Mouse (Mus musculus): ENCODE results near the gene Slc45a1. TPM values are rescaled to one million over a fixed set of nuclear protein-coding genes. Genes with fewer than 3 reads are reported as not detected.

The Slc45a1 gene
- polyA plus RNA-seq, 1 experiment from 2014 or later = 47.8 TPM

DNA sequence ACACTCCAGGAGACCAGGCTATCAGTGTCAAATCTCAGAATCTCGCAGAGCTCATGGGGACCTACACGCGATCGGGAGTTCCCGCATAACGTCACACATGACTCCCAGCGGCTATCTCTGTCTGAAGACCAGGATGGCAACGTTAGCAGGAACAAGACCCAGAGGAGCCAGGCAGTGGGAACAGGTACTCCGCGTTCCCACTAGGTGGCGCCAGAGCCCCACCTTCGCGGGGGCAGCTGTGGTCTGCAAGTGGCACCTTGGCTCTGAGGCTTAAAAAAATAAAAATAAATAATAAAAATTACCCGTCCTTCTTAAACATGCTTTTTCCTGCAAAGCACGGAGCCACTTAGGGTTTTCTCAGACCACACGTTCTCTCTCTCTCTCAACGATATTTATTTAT, 4.0 kb upstream of the Slc45a1 start:
- ATAC-seq (ENCODE audit: low FRiP score) = peak; percentile 62
- WGBS = 5% methylated on average over 17 of the region's 17 CpGs
- peak overlapping the region; percentile 24; the same call in 1 of the 2 replicates for H3K9ac ChIP-seq (replicated peaks)

DNA sequence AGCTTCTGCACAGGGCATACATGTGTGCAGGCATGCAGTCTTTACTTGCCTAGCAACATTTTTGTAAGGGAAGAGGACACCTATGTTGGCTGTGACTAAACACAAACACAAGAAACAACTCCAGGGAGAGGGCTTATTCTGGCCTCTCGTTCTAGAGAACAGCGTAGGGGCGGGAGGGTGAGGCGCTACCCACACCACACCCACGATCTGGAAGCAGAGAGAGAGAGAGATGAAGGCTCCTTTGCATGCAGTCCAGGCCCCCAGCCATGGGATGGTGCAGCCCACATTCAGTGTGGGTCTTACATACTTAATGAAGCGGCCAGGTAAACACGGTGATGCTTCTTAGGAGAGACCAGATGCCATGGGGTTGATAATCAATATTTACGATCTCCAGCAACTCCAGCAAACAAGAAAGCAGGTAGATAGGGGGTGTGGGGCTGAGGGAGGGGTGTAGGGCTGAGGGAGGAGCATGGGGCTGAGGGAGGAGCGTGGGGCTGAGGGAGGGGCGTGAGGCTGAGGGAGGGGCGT, 1.2 kb upstream of the Slc45a1 start:
- H3K36me3 ChIP-seq = peaks cover 5% of the 10 kb centered on the region; the same call in 1 of the 2 replicates
- no peak for ATAC-seq (ENCODE audit: low FRiP score)
- peaks cover 3% of the 10 kb centered on the region; the same call in 1 of the 2 replicates for H3K27me3 ChIP-seq (replicated peaks)
- H3K9me3 ChIP-seq (replicated peaks) = no peaks in the 10 kb centered on the region
- WGBS = 52% methylated on average over 10 of the region's 11 CpGs
- no peak overlapping the region for H3K4me3 ChIP-seq (replicated peaks)
- no peak overlapping the region for H3K4me2 ChIP-seq
- H3K9ac ChIP-seq (replicated peaks) = no peak overlapping the region
- H3K4me1 ChIP-seq = peaks cover 26% of the 10 kb centered on the region
- H3K27ac ChIP-seq (replicated peaks) = no peak overlapping the region

More for the DNA sequence above, 4.0 kb upstream of the Slc45a1 start:
- H3K4me3 ChIP-seq (replicated peaks) = no peak overlapping the region
- peaks cover 3% of the 10 kb centered on the region; the same call in 1 of the 2 replicates for H3K27me3 ChIP-seq (replicated peaks)
- no peaks in the 10 kb centered on the region for H3K36me3 ChIP-seq
- H3K4me2 ChIP-seq = peak overlapping the region; percentile 42
- no peak overlapping the region for H3K27ac ChIP-seq (replicated peaks)
- no peaks in the 10 kb centered on the region for H3K9me3 ChIP-seq (replicated peaks)
- peaks cover 30% of the 10 kb centered on the region for H3K4me1 ChIP-seq

DNA sequence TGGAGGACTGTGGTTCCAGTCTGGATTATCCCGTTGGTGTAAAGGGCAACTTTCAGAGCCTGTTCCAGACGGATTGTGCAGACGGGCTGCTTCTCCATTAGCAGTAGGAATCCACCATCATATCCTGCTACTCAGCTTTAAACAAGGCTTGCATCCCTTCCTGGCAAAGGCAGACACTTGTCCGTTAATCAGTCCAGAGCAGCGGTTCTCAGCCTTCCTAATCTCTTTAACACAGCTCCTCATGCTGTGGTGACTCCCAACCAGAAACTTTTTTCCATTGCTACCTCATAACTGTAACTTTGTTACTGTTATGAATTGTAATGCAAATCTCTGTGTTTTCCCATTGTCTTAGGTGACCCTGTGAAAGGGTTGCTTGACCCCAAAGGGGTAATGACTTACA, 2.6 kb downstream of the Slc45a1 start:
- ATAC-seq (ENCODE audit: low FRiP score) = no peak
- no peak overlapping the region for H3K4me3 ChIP-seq (replicated peaks)
- no peaks in the 10 kb centered on the region for H3K27me3 ChIP-seq (replicated peaks)
- no peaks in the 10 kb centered on the region for H3K9me3 ChIP-seq (replicated peaks)
- peaks cover 5% of the 10 kb centered on the region; the same call in 1 of the 2 replicates for H3K36me3 ChIP-seq
- H3K4me1 ChIP-seq = peaks cover 22% of the 10 kb centered on the region
- 91% methylated on average over 5 of the region's 5 CpGs for WGBS
- no peak overlapping the region for H3K4me2 ChIP-seq
- no peak overlapping the region for H3K27ac ChIP-seq (replicated peaks)
- no peak overlapping the region for H3K9ac ChIP-seq (replicated peaks)

DNA sequence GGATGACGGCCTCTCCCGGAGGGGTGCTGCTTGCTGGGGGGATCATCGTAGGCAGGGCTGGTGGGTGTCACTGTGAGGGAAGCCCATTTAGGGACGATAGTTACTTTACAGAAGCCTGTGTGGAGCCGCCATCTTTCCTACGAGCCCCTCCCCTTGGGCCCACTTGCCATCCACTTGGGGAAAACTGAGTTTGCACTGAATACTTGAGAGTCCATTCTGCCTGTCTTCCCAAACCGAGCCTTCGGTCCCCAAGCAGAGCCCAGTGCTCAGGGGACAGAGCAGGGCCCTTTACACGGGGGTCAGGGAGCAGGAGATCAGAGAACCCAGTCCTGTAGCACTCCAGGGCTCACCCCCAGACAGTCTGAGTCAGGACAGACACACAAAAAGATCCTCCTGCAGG, 7.7 kb downstream of the Slc45a1 start:
- Histone ChIP-seq H3K9me3 (replicated peaks) (no peaks in the 10 kb centered on the region), H3K27ac (replicated peaks) (no peak overlapping the region), H3K9ac (replicated peaks) (no peak overlapping the region), H3K4me2 (no peak overlapping the region), H3K4me1 (no peaks in the 10 kb centered on the region), H3K4me3 (replicated peaks) (no peak overlapping the region), H3K27me3 (replicated peaks) (no peaks in the 10 kb centered on the region), H3K36me3 (peaks cover 27% of the 10 kb centered on the region)
- no peak for ATAC-seq (ENCODE audit: low FRiP score)
- 91% methylated on average over 9 of the region's 9 CpGs for WGBS

DNA sequence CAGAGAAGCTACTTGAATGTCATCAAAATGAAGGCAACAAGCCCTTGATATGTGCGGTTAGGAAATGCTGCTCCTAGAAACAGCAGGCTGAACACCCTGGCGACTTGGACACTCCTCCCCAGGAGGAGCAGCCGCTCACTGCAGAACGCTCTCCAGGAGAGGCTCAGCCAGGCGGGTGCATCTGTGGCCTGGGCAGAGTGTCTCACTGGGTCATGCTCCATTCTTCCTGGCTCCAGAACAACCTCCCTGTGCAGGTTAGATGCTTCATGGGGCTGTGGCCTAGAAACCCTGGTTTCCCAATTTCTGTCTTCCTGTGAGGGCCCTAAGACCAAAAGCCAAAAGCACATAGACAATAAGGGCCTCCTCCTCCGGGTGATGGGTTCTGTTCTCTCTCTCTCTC, 15.3 kb downstream of the Slc45a1 start:
- no peak overlapping the region for H3K9ac ChIP-seq (replicated peaks)

DNA sequence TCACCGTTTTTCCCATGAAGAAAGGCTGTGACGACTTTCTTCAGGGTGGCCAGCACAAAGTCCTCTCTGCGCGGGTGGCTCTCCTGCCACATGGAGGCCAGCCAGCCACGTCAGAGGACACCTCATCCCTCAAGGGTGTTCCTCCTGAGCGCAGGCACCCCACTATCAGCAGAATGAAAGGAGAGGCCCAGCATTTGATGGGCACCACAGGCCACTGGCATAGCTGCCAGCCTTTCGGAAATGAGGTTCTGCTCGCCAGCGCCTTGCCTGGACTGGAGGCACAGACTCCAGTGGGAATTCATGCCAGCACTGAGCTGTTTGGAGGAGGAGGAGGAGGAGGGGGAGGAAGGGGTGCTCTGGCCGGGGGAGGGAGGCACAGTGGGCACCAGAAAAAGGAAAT, 16.4 kb downstream of the Slc45a1 start:
- Histone ChIP-seq H3K9ac (replicated peaks) (no peak overlapping the region), H3K4me1 (no peaks in the 10 kb centered on the region), H3K4me3 (replicated peaks) (no peak overlapping the region), H3K9me3 (replicated peaks) (no peaks in the 10 kb centered on the region), H3K4me2 (no peak overlapping the region), H3K27me3 (replicated peaks) (no peaks in the 10 kb centered on the region), H3K36me3 (peaks cover 36% of the 10 kb centered on the region), H3K27ac (replicated peaks) (no peak overlapping the region)
- WGBS = 86% methylated on average over 10 of the region's 10 CpGs
- ATAC-seq (ENCODE audit: low FRiP score) = no peak

More for the DNA sequence above, 15.3 kb downstream of the Slc45a1 start:
- Histone ChIP-seq H3K4me2 (no peak overlapping the region), H3K27me3 (replicated peaks) (no peaks in the 10 kb centered on the region), H3K4me3 (replicated peaks) (no peak overlapping the region), H3K9me3 (replicated peaks) (no peaks in the 10 kb centered on the region), H3K27ac (replicated peaks) (no peak overlapping the region), H3K36me3 (peaks cover 43% of the 10 kb centered on the region), H3K4me1 (no peaks in the 10 kb centered on the region)
- no peak for ATAC-seq (ENCODE audit: low FRiP score)
- 86% methylated on average over 6 of the region's 6 CpGs for WGBS

DNA sequence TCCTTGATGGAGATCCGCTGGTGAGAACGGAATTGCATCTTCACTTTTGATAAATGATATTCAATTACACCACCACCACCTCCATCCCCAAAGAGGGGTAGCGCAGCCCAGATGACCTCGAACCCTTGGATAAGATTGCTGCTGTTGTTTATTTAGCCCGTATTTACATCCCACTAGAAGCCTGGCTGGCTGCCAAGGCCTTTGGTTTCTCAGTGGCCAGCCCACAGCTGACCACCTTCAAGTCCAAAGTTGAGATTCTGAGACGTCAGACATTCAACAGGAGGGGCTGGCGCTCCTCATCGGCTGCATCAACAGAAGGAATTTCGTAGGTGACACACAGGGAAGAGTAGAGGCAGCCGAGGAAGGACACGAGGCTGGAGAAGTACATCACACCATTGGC, 22.7 kb downstream of the Slc45a1 start:
- ATAC-seq (ENCODE audit: low FRiP score) = no peak
- Histone ChIP-seq H3K36me3 (peaks cover 22% of the 10 kb centered on the region), H3K9ac (replicated peaks) (no peak overlapping the region), H3K4me2 (no peak overlapping the region), H3K4me3 (replicated peaks) (no peak overlapping the region), H3K4me1 (peaks cover 13% of the 10 kb centered on the region), H3K27ac (replicated peaks) (no peak overlapping the region), H3K27me3 (replicated peaks) (no peaks in the 10 kb centered on the region), H3K9me3 (replicated peaks) (no peaks in the 10 kb centered on the region)
- 87% methylated on average over 11 of the region's 11 CpGs for WGBS

DNA sequence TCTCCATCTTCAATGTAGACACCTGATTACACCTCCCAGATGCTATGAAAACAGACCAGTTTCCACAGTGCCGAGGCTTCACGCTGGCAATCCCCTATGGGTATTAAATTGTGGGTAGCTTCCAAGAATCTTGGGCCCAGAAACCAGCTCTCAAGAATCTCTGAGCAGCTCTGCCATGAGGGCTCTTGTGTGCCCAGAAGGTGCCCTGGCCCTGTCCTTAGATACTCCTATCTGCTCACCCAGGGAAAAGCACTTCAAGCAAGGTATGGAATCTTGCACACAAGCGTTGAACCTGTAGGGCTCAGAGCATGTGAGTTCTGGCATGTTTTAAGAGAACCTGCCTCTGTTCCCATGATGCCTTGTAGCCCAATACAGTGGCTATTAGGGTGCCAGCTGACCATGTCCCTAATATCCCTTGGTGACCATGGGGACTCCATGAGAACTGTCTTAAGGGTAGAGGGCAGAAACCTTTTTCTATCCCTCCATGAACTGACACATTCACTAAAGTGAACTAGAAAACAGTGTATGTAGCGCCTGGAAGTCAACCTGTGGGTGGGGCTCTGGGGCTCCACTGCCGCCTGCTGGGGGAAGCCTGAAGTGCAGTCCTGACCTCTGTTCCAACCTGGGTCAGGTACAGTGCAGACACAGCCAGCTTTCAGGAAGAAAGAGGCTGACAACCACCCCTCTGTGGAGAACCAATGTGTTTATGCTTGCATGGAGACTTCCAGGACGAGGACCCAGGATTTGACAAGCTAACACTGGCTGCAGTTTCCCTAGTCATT, 25.8 kb downstream of the Slc45a1 start:
- no peak overlapping the region for H3K9ac ChIP-seq (replicated peaks)
- 0 out of 2 replicates have a peak, but pooled peaks have one; percentile 7 for ATAC-seq (ENCODE audit: low FRiP score)
- H3K4me2 ChIP-seq = no peak overlapping the region
- peaks cover 13% of the 10 kb centered on the region for H3K4me1 ChIP-seq
- 50% methylated on average over 6 of the region's 6 CpGs for WGBS
- H3K4me3 ChIP-seq (replicated peaks) = no peak overlapping the region
- peak overlapping the region; percentile 41 for H3K27ac ChIP-seq (replicated peaks)
- no peaks in the 10 kb centered on the region for H3K9me3 ChIP-seq (replicated peaks)
- H3K36me3 ChIP-seq = peaks cover 25% of the 10 kb centered on the region
- H3K27me3 ChIP-seq (replicated peaks) = no peaks in the 10 kb centered on the region

DNA sequence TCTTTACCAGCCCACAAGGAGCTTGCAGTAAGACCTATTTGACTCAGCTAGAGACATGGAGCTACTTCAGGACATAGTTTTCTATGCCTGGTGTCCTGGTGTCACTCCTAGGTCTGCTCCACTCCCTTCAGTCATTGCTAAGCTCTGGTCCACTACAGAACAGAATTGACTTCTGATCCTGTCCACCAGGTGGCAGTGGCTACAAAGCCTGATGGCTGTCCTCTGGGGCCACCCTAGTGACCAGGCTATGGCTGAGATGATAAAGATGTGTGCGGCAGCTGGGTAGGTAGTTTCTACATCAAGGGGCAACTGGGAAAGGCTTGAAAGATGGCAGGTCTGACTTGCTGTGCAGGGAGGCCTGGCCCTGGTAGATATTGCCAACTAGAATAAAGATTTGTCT, 26.5 kb downstream of the Slc45a1 start:
- Histone ChIP-seq H3K4me1 (peaks cover 13% of the 10 kb centered on the region), H3K4me3 (replicated peaks) (no peak overlapping the region), H3K9me3 (replicated peaks) (no peaks in the 10 kb centered on the region), H3K27ac (replicated peaks) (peak overlapping the region; percentile 41; the same call in 1 of the 2 replicates), H3K27me3 (replicated peaks) (no peaks in the 10 kb centered on the region), H3K36me3 (peaks cover 25% of the 10 kb centered on the region), H3K4me2 (no peak overlapping the region), H3K9ac (replicated peaks) (no peak overlapping the region)
- peak; percentile 50; the same call in 1 of the 2 replicates for ATAC-seq (ENCODE audit: low FRiP score)
- 33% methylated on average over 1 of the region's 1 CpGs for WGBS

DNA sequence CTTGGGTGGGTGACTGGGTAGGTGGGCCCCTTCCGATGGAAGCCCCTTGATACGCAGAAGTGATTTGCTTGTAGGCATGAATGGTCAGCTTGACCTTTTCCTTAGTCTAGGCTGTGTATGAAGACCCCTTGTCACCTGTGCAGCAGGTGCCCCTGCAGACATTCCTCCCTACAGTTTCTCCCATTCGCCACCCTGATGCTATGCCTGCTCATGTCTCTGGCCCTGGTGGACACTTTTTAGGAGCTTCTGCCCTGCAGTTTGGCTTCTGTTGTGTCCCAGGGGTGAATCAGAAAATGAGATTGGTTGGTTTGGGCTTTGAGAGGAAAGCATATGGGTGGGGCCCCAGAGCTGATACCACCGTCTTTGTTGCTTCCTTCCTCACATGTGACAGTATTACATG, 27.0 kb downstream of the Slc45a1 start:
- Histone ChIP-seq H3K27me3 (replicated peaks) (no peaks in the 10 kb centered on the region), H3K9me3 (replicated peaks) (no peaks in the 10 kb centered on the region), H3K9ac (replicated peaks) (no peak overlapping the region), H3K36me3 (peaks cover 27% of the 10 kb centered on the region), H3K4me3 (replicated peaks) (no peak overlapping the region), H3K4me1 (peaks cover 13% of the 10 kb centered on the region), H3K27ac (replicated peaks) (0 out of 2 replicates have a peak overlapping the region, but pooled peaks have one; percentile 23), H3K4me2 (no peak overlapping the region)
- WGBS = 85% methylated on average over 4 of the region's 4 CpGs
- no peak for ATAC-seq (ENCODE audit: low FRiP score)

DNA sequence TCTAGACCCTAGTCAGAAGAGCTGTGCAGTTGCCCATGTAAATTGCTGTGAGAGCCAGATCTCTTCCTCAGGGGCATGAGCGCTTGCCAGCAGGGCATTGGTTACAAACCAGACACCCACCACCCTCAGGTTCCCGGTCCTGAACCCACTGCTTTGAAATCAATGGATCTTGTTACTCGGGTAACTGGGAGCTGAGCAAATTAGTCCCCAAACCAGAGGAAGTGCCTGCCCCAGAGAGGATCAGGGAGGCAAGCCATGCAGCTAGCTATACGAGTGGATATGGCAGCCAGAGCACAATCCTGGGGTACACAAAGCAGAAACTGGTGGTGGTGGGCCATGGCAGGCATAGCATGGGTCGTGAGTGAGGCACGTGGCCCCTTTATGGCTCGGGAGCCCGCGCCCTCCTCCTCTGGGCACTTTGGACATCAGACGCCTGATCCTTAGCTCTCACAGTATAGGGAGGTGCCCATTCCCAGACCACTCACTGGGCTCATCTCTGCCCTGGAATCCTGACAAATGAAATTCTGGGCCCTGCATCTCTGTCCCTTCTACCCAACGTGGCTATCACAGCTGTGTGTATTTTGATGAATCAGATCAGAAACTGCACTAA, 27.7 kb downstream of the Slc45a1 start:
- Histone ChIP-seq H3K4me2 (no peak overlapping the region), H3K9me3 (replicated peaks) (no peaks in the 10 kb centered on the region), H3K27ac (replicated peaks) (no peak overlapping the region), H3K9ac (replicated peaks) (no peak overlapping the region), H3K36me3 (peaks cover 30% of the 10 kb centered on the region), H3K27me3 (replicated peaks) (no peaks in the 10 kb centered on the region), H3K4me1 (peaks cover 13% of the 10 kb centered on the region), H3K4me3 (replicated peaks) (no peak overlapping the region)
- 47% methylated on average over 11 of the region's 11 CpGs for WGBS
- ATAC-seq (ENCODE audit: low FRiP score) = no peak

DNA sequence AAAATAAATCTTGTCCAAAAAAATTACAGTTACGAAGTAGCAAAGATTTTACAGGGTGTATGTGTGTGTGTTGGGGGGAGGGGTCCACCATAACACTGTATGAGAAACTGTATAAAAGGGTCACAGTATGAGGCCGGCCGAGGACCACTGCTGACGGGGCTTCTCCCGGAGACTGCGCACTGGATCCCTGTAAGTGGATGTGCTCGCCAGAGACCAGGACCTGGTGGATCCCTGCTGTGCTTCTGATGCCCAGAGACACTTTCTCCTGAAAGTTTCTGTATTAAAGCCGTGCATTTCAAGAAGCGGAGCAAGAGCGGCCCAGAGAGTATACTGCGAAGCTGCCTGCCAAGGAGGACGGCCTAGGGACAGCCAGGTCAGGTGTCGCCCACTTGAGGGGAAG, 29.3 kb downstream of the Slc45a1 start:
- WGBS = 89% methylated on average over 13 of the region's 13 CpGs
- no peaks in the 10 kb centered on the region for H3K27me3 ChIP-seq (replicated peaks)
- H3K4me1 ChIP-seq = peaks cover 13% of the 10 kb centered on the region
- no peak for ATAC-seq (ENCODE audit: low FRiP score)
- H3K4me3 ChIP-seq (replicated peaks) = no peak overlapping the region
- H3K4me2 ChIP-seq = no peak overlapping the region
- no peak overlapping the region for H3K9ac ChIP-seq (replicated peaks)
- no peak overlapping the region for H3K27ac ChIP-seq (replicated peaks)
- peaks cover 40% of the 10 kb centered on the region for H3K36me3 ChIP-seq
- H3K9me3 ChIP-seq (replicated peaks) = no peaks in the 10 kb centered on the region
